Mouse (Mus musculus) ZHBTc4 (cell line): Measurements from ENCODE around the gene Nol8.

ENCODE experiments used
- DNase-seq: peaks from one replicate; pipeline ENCODE4 v3.0.0-alpha.2; 2011; ENCODE audit warnings: low read depth, low spot score

Gene Nol8

DNA sequence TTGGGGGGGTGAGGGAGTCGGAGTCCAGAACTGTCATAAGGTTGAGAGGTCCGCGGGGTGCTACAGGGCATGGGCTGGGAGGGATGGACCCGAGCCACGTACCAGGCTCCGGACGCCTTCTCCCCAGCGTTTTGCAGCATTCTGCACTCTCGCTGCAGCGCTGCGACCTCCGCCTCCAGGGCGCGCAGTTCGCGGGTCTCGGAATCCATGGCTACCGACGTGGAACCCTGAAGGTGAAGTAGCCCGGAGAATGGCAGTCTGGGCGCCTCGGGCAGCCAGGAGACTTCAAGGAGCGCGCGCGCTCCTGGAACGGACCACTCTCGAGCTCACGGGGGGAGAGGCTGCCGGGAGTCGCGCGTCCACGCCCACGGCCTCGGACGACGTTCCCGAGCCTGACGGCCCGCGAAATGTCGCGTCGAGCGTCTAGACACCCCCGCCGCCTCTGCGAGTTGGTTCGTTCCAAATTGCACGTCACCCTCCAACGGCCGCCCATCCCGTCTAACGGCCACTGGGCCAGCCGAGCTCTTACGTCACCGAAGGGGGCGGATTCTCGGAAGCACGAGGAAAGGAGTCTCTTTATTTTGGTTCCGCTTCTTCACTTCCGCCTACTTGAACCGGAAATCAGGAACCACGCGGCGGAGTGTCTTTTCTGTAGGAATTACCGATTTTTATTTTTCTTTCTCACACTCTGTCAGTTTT lies at the start of gene Nol8, which contains the start of gene Cenpp:
TSS of gene Nol8 (plus strand) at position 598 of the 699 bp plus-strand sequence.
TSS of gene Cenpp (minus strand) at position 305 of the 699 bp plus-strand sequence.
- DNase-seq: peak; percentile 100

DNA sequence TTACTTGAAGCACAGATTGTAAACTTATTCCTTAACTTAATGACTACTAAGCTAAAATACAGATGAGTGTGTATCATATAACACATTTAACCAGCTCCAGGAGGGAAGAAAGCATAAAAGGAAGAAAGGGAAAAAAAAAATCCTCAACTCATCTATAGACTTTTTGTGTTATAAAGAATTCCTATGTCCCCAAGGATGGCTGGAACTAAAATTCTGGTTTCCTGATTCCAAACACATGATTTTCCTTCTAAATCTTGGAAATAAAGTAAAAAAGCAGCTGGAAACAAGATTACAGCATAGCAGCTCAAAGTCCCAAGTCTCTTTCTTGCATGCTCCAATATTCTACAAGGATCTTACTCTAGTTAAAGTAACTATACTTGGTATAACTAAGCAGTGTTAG lies 49.3 kb upstream of the Nol8 start:
- no peak for DNase-seq

DNA sequence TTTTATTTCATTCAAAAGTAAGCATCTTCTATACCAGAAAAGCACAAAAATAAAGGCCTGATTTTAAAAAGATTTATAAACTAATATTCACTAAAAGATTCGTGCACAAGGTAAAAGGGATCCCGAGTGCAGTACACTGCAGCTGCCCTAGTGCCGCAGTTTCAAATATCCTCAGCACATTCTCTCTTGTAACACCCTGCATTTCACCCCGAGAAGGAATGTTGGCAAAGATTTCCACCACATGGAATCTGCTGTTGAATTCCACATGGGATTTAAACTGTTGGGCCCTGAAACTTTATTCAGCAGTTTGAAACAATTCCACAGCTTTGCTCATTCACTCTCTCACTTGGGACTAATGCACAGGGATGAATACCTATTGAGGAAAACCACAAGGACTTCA lies 45.2 kb upstream of the Nol8 start, which contains the start of gene Ogn:
TSS of gene Ogn (plus strand) at position 333 of the 400 bp plus-strand sequence.
- no peak for DNase-seq

DNA sequence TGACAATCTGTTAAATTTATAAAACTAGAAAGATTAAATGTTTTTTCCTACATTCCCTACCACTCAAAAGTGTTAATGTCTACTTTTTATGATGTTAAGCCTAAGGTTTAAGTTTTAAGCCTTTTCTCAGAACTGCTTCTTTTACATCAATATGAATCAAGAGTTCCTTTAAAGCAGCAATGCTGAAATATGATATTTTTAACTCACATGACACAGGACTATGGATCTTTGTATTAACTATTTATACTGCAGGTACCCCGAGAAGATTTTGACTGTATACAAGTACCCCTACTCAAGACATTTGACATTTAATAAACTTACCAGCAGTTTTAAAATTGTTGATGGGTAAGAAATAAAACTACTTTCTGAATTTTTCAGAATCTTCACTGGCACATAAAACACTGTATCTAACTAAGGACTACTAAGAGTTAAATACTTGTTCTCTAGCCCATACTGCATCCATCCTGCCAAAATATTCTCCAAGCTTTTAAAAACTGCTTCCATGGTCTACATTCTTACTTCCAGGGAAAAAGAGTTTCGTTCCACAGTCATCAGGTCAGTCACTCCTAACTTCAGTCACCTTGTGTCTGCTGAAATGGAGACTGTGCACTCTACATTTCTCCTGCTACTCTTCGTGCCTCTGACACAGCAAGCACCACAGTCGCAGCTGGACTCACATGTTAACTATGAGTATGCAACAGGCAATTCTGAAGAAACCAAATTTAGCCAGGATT lies 44.1 kb upstream of the Nol8 start:
- no peak for DNase-seq

DNA sequence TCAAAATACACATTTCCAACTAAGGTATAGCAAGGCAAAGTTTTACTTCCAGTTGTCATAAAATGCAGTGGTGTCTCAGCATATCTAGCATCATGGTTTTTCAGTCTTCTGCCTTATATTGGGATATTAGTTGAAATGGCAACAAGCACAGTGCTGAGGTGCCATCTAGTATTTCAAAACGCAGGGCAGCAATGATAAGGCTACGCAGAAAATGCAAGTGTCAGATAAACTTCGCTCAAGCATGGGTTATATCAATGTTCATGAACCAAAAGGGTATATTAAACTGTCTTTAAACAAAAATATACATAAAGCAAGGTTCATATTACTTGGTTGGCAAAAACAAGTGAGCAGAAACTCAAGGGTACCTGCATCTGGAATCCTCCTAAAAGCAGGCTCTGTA lies 35.9 kb upstream of the Nol8 start:
- no peak for DNase-seq

DNA sequence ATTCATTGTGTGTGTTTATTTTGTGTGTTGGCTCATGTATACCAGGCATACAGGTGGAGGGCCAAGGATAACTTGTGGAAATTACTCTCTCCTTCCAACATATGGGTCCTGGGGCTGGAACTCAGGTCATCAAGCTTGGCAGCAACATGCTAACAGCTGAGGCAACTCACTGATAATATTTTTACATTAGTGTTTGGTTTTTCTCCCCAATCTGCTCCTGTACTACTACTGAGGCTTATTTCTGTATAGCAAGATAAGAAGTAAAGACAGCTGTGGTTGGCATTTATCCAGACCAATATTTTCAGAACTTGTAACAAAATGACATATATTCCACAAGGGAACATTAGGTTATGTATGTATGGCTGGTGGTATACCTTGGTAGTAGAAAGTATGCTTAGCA lies 34.5 kb upstream of the Nol8 start:
- no peak for DNase-seq

GRCm38 (mm10) chr13:49623216-49623615 lies 29.7 kb upstream of the Nol8 start:
- no peak for DNase-seq

GRCm38 (mm10) chr13:49628167-49628566 lies 24.7 kb upstream of the Nol8 start:
- no peak for DNase-seq

DNA sequence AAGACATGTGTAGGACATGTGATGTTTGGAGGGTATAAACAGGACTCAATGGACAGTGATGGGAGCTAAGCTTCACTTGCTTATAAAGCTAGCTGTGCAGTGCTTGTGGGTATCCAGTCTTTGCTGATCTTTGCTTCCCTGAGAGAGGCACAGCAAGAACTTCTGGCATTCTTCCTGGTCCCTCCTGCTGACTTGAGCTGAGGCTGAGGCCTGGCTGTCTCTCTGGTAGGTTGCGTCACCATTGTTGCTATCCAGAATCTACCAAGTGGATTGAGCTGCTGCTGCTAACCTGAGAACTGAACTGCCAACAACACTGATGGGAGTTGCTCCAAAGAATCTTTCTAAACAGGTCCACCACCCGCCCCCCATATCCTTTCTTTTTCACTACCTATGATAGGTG lies 23.8 kb upstream of the Nol8 start:
- DNase-seq: no peak

- DNase-seq: no peak
Measured at GRCm38 (mm10) chr13:49639965-49640364, 12.9 kb upstream of the Nol8 start.

DNA sequence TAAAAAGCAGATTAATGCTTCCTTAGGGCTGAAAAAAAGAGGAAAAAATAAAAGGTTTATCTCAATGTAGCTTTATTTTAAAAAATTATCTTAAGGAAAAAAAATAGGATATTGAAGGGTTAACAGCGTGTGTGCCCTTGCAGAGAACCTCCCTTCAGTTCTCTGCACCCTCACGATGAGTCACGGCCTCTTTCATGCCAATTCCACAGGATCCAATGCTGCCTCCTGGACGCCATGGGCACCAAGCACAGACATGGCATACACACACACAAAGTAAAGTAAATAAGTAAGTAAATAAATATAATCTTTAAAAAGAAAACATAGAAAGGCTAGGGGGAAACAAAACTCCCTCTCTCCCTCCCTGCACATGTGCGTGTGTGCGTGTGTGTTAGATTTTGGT lies 10.2 kb upstream of the Nol8 start:
- DNase-seq: no peak

- no peak for DNase-seq
Measured at GRCm38 (mm10) chr13:49643669-49644362, 9.1 kb upstream of the Nol8 start.

GRCm38 (mm10) chr13:49644731-49645529 lies 7.9 kb upstream of the Nol8 start:
- no peak for DNase-seq

DNA sequence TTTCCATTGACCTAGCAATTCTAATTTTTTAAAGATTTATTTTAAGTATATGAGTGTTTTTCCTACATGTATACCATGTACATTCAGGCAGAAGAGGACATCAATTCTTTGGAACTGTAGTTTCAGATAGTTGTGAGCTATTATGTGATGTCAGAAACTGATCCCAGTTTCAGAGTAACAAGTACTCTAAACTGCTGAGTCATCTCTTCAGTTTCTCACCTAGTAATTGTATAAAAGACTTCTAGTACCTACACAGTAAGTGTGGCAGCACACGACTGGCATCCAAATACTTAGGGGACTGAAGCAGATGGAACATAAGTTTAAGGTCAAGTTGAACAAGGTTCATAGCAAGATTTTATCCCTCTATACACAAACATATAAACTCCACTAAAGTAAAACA lies 6.9 kb upstream of the Nol8 start:
- DNase-seq: no peak

DNA sequence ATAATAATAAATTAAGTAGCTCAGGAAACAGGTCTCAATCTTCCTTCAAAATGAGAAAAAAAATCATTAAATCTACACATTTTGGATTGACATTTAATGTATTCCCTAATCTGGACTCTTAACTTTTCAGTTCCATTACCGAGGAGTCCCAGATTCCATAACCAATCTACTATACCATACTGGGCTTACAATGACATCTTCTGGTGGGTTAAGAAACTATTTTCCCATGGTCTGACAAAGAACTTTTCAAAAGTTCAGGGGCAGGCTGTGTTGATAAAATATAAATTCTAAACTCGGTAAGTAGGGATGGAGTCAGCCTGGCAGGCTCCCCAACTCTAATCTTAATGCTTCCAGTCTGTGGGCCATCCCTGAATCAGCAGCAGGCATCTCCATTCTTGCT lies 1.7 kb upstream of the Nol8 start:
- DNase-seq: peak; percentile 2

- DNase-seq: no peak
Measured at GRCm38 (mm10) chr13:49651781-49652351, 1.0 kb upstream of the Nol8 start.

DNA sequence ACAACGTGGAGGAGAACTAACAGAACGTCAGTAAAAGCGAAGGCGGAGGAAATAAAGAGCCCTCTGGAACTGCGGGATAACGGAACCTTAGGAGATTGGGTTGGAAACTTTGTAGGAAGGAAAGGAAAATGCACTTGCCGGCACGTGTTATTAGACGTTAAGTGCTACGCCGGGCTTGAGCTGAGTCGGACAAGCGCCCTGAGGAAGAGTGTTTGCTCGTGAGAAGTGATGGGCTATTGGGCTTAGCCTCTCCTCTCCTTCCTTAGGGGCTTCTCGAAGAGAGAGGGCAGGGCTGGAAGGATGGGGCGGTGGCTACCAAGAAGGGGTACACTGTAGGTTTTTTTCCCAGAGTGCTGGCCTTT lies 283 bp downstream of the Nol8 start:
- no peak for DNase-seq

- no peak for DNase-seq
Measured at GRCm38 (mm10) chr13:49677793-49678192, 24.9 kb downstream of the Nol8 start.

GRCm38 (mm10) chr13:49681351-49682232 lies 28.7 kb downstream of the Nol8 start, which contains the start of gene Iars:
Gene Iars (plus strand): TSS chr13:49682100.
- peak; percentile 99 for DNase-seq

GRCm38 (mm10) chr13:49682233-49682846 lies 29.5 kb downstream of the Nol8 start:
- no peak for DNase-seq
